Mouse (Mus musculus) lung, adult 18-20 months (tissue): Measurements from ENCODE around the gene Zc3h18.
A peak's percentile ranks its signal among the peaks of the same experiment; 100 is the strongest.

ENCODE experiments used
- DNase-seq, 2 experiments: peaks; one replicate each; pipeline ENCODE4 v3.0.0; 2022; ENCODE audit warnings: mixed read lengths in 2 of 2

The Zc3h18 gene

DNA sequence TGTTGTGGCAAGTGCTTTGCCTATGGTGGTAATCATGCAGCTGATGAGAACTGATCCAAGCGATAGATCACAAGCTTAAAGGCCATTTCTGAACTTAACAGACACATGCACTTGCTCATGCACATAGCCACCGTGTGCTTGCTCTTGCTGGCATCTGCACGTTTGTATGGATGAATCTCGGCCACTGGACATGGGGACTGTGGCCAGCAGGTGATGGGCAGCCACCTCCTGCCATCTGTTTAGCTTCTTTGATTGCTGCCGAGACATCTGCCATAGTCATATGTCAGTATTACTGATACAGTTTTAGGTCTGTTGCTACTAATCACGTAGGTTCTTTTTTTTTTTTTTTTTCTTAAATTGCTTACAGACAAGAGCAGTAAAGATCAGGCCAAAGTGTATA, 18.9 kb downstream of the Zc3h18 start:
- DNase-seq = no peak

DNA sequence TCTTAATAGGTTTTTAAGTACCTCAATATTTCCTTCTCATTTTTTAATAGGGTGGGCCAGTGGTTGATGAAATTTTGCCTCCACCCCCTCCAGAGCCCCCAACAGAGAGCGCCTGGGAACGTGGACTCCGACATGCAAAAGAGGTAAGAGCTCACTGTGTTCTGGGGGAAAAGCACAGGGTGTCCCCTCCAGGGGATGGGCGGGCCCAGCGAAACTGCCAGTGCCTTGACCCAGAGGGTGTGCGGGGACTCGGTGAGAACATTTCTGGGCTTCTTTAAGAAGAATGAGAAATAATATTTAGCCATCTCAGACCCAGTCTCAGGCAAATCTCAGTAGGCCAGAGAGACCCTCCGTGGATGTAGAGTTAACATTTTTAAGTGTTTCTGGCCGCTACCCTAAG, 21.8 kb downstream of the Zc3h18 start:
- no peak for DNase-seq

DNA sequence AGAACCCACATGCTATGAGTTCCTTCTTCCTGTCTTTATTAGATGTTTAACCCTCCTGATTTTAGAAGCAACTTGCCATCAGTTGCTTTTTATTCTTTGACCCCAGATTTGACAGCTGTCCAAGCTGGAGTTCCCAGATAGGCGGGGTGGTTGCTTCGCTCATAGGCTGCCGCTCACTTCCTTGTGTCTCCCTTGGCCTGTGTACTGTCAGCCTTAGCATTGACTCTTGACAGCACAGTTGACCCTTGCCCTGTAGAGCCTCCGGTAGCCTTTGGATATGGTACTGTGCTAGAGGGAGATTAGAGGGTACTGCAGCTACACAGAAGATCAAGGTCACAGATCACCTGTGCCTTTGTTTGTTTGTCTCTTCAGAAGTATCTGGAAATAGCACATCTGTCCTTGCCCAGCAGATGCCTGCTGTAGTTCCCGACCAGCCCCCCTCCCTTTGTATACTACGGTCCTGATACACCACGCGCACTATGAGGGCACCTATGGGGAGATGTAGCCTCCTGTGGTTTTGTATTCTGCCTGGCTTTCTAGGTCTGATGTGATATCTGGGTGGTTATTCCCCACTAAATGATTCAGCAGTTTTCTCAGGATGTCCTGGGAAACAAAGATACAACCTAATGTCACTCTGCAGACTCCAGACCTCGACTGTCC, 28.9 kb downstream of the Zc3h18 start:
- DNase-seq = no peak

DNA sequence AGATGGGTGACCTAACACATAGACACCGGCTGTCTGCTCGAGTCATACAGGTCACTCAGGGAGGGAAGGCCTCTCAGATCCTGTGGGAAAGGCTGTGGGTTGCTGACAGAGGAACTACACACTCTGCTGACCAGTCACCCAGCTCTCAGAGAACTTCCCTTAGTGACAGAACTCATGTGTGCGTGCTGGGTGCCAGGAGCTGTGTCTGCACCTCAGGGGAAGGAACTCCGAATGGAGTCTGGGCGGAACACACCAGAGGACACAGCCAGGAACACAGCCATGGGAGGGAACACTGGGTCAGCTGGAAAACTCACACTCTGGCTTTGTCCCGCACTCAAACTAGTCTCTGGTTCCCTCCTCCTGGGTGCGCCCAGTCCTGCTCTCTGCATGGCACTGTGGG, 31.3 kb downstream of the Zc3h18 start:
- DNase-seq = no peak

DNA sequence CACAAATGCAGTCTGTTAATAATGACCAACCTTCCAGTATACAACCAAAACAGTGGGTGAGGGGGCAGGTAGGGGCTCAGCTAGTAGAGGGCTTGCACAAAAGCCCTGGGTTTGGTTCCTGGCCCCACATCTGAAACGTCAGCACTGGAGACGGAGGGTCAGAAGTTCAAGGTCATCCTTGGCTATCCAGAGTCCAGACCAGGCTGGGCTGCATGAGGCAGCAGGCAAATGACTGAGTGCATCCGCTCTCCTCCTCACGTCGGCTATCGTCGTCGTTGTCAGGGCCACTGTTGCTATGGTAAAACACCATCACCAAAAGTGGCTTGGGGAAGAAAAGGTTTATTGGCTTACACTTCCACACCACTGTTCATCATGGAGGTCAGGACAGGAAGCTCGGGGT, 37.9 kb downstream of the Zc3h18 start:
- DNase-seq = no peak

DNA sequence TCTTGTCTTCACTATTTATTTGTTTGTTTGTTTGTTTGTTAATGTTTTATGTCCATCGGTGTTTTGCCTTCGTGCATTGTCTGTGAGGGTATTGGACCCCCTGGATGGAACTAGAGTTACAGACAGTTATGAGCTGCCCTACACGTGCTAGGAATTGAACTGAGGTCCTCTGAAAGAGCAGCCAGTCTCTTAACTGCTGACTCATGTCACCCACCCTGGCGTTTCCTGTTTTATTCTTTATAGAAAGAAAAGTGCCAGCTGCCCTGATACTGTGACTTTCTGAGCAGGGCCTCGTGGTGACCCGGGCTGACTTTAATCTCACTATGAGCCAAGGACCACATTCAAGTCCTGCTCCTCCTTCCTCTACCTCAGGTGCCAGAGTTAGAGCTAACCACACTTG, 39.1 kb downstream of the Zc3h18 start:
- no peak for DNase-seq

DNA sequence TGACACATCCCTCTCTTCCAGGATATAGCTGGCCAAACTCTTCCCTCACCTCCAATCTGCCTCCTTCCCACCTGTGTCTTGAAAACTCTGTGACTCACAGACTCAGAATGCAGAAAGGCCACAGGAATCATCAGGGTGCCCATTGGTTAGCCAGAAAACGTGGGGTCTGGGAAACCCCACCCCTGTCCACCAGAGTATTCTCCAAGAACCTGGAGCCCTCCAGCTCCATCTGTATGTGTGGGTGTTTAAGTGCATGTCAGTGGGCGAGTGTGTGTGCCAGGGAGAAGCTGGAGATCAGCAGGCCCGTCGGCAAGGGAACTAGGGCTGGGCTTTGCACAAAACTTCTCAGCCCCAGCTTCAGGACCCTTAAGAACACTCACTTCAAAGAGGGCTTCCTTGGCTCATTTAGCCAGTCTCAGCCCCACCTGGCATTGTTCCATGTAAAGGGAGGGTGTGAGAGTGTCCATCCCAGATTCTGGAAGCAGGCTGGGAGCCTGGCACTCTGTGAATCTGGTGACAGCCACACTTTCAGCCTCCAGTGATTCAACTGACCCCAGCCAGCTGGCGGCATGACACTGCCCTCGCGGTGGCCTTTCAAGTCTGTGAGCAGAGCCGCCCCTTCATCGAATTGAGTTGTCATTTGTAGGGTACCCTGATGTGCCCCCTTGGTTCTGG, 43.6 kb downstream of the Zc3h18 start:
- DNase-seq = no peak

DNA sequence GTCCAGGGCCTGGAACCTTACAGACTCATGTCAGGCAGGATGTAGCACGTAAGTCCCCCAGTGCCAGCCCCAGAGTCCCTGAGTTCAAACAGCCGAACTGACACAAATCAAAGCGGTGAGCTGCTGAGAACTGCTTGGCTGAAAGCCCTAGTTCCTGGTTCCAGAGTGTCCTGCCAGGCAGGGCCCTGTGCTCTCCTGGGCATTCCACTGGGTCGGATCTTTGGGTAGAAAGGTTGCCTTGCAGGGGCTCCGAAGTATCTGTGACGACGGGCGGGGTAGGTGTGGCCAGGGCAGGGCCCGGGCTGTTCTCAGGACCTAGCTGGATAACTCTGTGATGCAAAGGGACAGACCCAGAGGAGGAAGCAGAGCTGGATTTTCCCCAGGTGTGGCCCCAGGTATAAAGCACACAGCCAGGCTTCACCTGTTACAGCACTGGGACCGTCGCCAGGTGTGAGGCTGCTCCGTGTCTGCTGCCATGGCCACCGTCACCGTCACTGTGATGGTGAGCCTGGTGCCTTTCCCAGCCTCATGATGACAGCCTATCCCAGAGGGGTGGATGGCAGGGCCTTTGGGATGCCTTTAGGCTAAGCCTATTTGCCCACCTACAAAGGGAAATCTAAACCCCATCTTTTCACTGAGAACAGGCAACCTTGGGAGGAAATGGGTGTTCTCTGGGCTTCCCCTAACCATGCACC, 45.1 kb downstream of the Zc3h18 start, which contains the start of gene Il17c:
Il17c (plus strand) TSS at position 645 of the 695 bp plus-strand sequence.
- DNase-seq = peak in 1 of 2 experiments; percentile 51

DNA sequence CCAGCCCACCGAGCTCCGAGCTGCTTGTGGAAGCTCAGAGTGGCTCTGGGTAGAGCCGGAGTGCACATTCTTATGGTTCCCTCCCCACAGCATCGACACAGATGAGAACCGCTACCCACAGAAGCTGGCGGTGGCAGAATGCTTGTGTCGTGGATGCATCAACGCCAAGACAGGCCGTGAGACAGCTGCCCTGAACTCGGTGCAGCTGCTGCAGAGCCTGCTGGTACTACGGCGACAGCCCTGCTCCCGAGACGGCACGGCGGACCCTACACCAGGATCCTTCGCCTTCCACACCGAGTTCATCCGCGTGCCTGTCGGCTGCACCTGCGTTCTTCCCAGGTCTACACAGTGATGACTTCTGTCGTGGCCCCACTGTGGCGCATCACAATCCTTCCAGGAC, 46.8 kb downstream of the Zc3h18 start:
- no peak for DNase-seq

DNA sequence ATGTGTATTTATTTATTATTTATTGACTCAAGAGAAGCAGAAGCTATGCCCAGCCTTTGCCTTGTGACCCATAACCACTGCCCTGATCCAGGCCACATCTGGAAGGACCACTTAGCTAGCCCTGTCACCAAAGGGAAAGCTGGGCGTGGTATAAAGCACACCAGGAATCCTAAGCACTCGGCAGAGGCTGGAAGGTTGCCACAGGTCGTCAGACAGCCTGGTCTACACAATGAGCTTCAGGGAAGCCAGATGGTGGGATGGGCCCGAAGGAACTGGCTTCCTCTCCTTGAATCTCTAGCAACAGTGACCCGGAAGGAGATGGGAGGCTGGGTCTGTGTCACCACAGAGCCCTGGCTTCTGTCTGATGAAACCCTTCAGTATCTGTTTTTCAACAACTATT, 47.2 kb downstream of the Zc3h18 start:
- DNase-seq = peak; percentile 50 to 61

DNA sequence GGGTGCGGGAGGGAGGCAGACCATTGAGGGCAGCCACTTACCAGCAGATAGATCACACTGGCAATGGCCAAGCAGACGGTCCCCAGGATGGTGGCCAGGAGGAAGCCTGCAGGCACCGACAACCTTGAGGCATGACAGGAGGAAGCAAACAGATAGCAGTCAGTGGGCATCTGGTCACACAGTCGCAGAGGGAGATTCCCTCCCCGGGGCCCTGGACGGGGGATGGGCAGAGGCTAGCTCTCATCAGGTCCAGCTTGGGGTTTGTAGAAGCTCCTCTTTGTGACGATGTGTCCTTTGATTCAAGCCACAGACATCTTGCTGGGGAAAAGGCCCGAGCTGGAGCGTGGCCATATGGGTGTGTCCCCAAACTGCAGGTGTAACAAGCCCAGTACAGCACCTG, 49.7 kb downstream of the Zc3h18 start:
- no peak for DNase-seq

DNA sequence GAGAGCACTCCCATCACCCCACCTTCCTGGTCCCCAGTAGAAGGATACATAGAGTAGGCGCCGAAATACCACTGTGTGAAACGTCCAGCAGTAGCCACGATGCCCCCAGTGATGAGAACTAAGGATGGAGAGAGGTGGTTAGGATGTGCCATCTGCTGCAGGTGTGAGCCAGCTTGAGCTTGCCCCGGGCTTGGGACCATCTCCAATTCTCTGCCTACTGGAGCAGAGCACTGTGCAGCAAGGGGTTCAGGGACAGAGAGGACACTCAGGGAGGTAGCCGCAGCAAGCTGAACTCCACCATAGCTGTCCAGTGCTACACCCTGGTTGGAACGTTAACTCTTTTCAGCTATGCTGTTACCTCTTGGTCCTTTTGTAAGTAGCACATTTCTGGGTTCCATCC, 51.2 kb downstream of the Zc3h18 start:
- no peak for DNase-seq

DNA sequence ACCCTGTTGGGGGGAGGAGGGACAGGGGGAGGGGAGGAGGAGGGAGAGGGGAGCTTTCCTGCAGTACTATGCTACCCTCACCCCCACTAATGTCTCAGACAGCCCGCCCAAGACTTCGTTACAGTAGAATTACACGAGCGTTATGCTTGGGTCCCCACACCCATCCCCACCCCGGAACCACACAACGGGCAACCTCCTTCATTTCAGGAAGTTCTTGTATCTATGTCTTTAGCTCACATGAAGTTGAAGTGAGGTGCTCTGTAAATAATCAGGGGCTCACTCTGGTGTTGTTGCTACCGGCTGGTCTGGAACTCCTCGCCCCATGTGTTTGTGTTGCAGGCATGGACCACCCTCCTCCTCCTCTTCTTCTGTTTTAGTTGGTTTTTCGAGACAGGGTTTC, 51.8 kb downstream of the Zc3h18 start:
- no peak for DNase-seq

DNA sequence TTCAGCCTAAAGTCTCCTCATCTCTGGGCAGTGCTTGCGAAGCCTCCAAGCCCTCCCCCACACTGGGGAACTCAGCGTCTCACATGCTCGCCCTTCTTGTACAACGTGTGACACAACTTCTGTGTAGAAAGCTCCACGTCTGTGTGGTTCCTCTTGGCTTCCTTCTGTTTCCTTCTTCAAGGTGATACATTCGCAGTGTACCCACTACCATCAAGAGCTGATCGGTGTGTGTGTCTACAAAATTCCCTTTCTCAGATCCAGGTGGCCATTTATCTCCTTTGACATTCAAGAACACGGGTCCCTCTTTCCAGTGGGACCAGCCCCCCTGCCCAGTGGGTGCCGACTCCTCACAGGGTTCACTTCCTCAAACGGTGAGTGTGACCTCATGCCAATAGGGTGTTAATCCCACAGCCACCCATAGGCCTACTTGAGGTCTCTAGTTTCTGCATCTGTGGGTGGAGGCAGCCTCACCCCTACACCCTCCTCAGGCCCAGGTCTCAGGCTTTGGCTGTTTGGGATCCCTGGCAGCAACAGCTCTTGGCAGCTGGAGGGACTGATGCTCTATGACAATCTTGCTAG, 53.7 kb downstream of the Zc3h18 start:
- peak; percentile 45 to 61 for DNase-seq

DNA sequence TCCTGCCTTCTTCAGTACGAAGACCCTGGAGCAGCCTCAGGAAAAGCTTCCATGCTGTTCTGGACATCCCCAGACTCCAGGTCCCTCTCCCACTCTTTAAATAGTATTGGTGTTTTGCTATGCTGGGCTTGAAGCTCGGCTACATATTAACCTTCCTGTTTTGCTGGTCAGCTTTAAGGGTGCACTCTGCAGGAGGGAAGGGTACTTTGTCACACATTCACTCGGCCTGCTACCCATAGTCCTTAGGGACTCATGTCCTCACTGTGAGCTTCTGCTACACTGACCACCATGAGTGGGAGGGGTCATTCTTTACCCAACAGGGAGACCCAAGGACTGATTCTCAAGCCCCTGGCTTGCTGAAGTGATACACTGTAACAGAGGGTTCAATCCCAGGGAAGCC, 54.2 kb downstream of the Zc3h18 start:
- no peak for DNase-seq

DNA sequence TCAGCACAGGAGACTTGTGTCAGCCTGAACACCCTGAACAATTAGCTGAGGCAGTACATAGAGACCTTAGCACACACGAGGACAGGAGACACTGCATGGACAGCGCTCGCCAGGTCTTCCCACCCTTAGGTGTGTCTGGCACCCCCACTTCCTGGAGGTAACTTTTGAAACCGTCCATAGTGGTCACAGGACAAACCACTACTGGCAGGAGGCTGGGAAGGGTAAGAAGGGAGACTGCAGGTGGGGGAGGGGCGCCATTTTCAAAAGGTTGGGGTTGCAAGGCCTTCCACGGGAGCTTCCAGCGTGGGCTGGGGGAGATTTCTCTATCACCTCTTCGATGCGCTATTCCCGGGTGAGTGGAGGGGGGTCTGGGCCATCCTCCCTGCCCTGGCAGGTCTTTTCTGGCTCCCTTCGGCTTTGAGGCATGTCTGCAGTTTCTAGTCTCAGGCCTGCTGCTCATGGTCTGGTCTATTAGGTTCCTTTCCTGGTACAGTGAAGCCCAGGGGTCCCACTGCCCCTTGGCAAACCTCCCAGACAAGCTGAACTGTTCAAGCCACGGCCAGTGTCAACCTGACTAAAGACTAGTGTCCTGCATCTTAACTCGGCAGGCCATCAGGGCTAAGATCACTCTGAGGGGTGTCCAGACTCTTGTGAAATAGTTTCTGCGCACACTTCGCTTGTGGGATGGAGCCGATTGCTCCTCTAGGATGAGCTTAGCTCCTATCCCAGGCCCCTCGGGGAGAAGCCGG, 55.5 kb downstream of the Zc3h18 start:
- peak in 1 of 2 experiments; percentile 39 for DNase-seq

DNA sequence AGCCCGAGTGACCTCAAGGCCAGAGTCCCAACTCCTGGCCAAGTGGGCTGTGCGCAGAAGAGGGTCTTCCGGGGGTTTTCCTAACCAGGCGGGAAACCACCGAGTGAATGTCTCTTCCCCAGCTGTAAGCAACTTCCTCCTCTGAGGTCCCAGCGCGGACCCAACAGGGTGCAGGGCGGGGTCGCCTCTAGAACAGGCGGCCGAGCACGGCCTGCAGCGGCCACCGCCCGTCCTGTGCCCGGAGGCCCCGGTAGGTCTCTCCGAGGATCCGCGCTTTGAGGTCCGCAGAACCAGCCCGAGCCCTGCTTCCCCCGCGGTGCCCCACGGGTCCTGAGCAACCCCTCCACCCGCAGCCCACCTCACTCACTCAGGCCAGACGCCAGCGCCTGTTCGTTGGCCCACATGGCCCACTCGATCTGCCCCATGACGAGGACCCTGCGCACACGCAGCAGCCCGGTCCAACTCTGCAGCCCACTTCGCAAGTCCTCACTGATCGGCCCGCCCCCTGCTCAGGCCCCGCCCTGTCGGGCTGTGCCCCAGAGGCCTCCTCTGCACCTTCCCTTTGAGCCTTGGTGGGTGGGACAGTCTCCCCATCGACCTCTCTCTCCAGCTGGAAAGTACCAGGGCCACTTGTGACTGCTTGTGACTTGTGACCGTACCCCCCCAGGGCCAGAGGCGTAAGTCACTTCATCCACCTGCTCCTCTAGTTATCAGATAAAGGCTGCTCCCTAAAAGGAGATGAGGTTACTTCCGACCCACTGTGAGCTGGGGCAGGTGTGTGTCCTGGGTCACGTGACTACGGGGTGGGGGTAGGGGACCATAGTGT, 56.2 kb downstream of the Zc3h18 start, which contains the start of gene Cyba:
Cyba (minus strand) TSS at position 488 of the 826 bp plus-strand sequence.
- DNase-seq = peak; percentile 88 to 92

DNA sequence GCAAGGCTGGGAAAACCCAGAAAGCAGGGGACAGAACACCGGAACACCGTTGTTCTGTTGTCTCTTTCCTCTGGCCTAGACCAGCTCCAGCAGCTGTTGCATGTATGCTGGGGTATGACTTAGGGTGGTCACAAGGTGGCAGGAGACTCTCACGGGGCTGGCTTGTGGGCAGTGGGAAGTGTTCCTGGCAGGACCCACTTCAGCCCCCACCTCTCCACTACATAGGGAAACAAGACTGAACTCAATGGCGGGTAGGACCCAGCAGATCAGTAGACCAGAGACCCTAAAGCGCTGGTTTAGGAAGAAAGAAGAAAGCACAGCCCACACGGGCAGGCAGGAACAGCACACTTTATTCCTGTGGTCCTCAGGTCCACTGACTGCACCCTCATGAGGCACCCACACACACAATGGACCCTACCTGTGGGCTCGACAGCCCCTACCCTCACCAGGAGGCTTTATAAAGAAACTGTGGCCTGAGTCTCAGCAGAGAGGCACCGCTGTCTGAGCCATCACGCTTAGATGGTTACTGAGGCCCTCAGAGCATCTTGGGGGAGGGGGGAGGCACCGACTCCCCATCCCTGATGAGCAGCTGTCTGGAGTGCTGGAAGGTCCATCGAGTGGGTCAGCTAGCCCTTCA, 57.0 kb downstream of the Zc3h18 start:
- DNase-seq = no peak

DNA sequence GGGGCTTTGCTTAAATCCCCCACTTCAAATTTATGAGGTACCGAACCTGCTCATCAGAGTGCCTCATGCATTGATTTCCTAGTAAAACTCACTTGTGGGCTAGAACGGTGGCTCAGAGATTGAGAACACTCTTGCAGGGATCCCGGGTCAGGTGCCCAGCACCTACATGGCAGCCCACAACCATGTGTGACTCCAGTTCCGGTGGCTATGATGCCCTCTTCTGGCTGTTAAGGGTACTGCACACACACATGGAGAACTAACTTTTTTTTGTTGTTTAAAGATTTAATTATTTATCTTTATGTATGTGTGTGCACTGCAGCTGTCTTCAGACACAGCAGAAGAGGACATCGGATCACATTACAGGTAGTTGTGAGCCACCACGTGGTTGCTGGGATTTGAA, 59.0 kb downstream of the Zc3h18 start:
- no peak for DNase-seq

DNA sequence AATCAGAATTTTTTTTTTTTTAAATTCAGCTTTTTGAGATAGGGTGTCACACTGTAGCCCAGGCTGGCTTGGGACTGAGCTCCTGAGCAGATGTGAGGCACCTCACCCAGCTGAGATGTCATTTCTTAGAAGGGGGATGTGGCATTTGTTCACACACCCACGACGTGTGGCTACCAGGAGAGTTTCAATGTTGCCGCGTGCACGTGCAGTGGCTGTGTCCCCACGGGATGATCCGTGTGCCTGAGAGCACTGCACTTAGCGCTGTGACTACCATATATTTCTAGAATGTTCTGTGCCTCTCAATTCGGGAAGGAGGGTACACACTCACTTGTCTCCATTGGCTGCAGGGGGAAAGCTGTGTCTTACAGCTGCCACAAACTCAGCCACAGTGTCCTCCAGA, 59.7 kb downstream of the Zc3h18 start:
- DNase-seq = no peak

DNA sequence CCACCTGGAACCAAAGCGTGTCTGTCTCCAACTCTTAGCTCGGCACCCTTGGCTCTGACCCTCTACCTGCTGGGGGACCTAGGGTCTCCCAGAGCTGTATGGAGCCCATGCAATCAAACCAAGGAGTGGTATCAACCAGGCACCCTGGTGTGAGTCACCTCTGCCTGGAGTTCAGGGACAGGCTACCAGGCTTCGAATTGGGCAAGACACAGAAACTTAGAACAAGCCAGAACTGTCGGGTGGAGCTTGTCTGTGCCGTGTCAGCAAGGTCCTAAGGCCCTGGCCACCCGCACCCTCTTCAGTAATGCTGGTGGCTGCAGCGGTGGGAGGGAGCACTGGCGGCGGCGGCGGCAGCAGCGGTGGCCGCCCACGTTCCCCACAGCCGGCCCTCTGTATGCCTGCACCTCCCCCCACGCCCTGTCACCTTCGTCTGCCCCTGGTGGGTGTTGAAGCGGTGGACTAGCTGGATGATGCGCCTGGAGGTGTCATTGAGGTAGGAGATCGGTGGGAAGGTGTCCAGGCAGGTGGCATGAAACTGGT, 60.2 kb downstream of the Zc3h18 start:
- peak in 1 of 2 experiments; percentile 29 for DNase-seq
